ENCODE assay signal across 9 mouse cellular contexts in the genomic region with DNA sequence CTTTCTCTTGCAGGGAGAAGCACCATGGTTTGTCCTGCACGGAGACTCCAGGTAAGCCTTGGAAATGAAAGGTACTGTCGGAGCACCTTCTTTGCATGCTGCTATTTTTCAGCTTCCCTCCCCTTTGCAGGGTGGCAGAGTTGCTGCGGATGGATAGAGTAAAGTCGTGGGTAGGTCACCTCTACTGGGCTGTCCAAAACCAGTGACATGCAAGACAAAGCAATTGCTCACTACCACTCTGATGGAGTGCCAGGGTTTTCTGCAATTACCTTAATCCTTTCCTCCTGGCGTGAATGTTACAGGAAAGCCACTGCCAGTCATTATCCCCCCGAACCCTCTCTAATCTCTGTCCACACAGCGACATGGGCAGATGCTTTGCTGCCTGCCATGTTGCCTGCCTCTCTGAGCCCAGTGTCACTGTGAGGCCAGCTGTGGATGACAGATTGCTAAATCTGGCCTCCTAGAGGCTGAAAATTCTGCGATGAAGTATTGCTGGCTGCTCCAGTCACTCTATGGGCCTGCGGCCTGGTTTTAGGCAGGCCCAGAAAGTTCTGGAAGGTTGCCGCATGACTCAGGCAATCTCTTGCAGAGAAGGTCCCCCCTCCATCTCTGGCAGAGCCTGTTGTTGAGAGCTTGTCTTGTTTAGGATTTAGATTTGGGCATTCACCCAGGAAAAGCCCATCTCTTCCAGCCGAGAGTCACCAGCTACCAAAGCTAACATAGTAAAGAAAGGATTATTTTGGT. TPM values are rescaled to one million over a fixed set of nuclear protein-coding genes. Genes with fewer than 3 reads are reported as not detected.
DNase-seq lines count a peak whose midpoint lies in the region; ATAC-seq lines count a peak whose summit lies in the region.
"Had no signal": no experiment of that assay in that cellular context is flagged by ENCODE, and none has a peak within 500 bp of the region (broad histone marks: within the 10 kb centered on the region; RNA-seq: fewer than 3 reads in every experiment).

No protein-coding gene starts in this region.

- no peaks in the 10 kb centered on the region for H3K9me3 ChIP-seq in limb, embryonic 10.5 days (replicated peaks)
- H3K9me3 ChIP-seq: limb, embryonic 13.5 days had no signal

- H3K27me3 ChIP-seq in limb, embryonic 10.5 days (ENCODE audit: low read depth, poor library complexity, severe bottlenecking), result no peaks in the 10 kb centered on the region
- H3K27me3 ChIP-seq: limb, embryonic 13.5 days had no signal

- no peaks in the 10 kb centered on the region for H3K4me1 ChIP-seq in limb, embryonic 10.5 days
- H3K4me1 ChIP-seq: limb, embryonic 13.5 days had no signal

- DNase-seq in 3T3-L1 (ENCODE audit: low read depth, low spot score), result peak; percentile 80
- DNase-seq in Muller cell, postnatal 12 days (ENCODE audit: inconsistent ontology term), result peak; percentile 65
- DNase-seq in cerebellum, postnatal 36 days, result peak; percentile 34 to 42
- DNase-seq in layer of hippocampus, postnatal 36 days, result peak; percentile 3 to 16
- peak; percentile 52 to 60 for DNase-seq in right cerebral cortex, postnatal 10 days (ENCODE audit: low spot score in 2 of 2)
- DNase-seq in frontal cortex, postnatal 25 days (ENCODE audit: low spot score in 2 of 2), result no peak
- no peak for DNase-seq in limb, embryonic 10.5 days (ENCODE audit: low spot score)

- no peak for ATAC-seq in megakaryocyte, adult 5-6 weeks (ENCODE audit: poor library complexity, severe bottlenecking)

- H3K36me3 ChIP-seq in limb, embryonic 10.5 days, result no peaks in the 10 kb centered on the region
- H3K36me3 ChIP-seq: limb, embryonic 13.5 days had no signal

- H3K4me3 ChIP-seq in limb, embryonic 10.5 days, result no peak overlapping the region
- H3K4me3 ChIP-seq: limb, embryonic 13.5 days had no signal

- H3K27ac ChIP-seq in limb, embryonic 10.5 days, result no peak overlapping the region
- H3K27ac ChIP-seq: limb, embryonic 13.5 days had no signal

- WGBS in limb, embryonic 10.5 days, result 85% methylated on average over 11 of the region's 11 CpGs

RNA-seq across cellular contexts. Expression of a gene that starts 54.1 kb away (rescaled TPM):
- total RNA-seq in layer of hippocampus, postnatal 36 days (2021), result 1 to 10 TPM; 4.8 to 5.7 TPM
- total RNA-seq in megakaryocyte, adult 5-6 weeks (2015), result 0.07 and 0.11 TPM in 2 replicates
- not detected in 2 replicates for total RNA-seq in megakaryocyte, adult 5-6 weeks (2017)
- 0.05 TPM in 1 of 2 replicates, not detected in the other for polyA plus RNA-seq in limb, embryonic 10.5 days (2016; fragmentation: Nextera tagmentation; extraction: Ambion mirVana)

Comparison
In these comparisons a context has a peak if more than half of its experiments do, and no peak if none do; other contexts are left out.
1. DNase-seq: peak in 3T3-L1 (single experiment), Muller cell, postnatal 12 days (single experiment), cerebellum, postnatal 36 days (2 of 2), layer of hippocampus, postnatal 36 days (2 of 2) and right cerebral cortex, postnatal 10 days (2 of 2); none in frontal cortex, postnatal 25 days (0 of 2) and limb, embryonic 10.5 days (single experiment).
2. RNA of a gene that starts 54.1 kb away (total RNA-seq): 4.8 to 5.7 TPM in layer of hippocampus, postnatal 36 days; 0.07 to 0.11 TPM in megakaryocyte, adult 5-6 weeks; every median in the first group is over 4 times any median in the second.